Mouse (Mus musculus): ENCODE data around the gene Hspb3. TPM values are rescaled to one million over a fixed set of nuclear protein-coding genes. Genes with fewer than 3 reads are reported as not detected.

Gene Hspb3
- 0.06 TPM in 1 of 2 replicates, not detected in the other for polyA plus RNA-seq (2012; rRNA removed)
- polyA plus RNA-seq (2014; fragmentation: Nextera tagmentation; extraction: Ambion mirVana), result not detected in 2 replicates

DNA sequence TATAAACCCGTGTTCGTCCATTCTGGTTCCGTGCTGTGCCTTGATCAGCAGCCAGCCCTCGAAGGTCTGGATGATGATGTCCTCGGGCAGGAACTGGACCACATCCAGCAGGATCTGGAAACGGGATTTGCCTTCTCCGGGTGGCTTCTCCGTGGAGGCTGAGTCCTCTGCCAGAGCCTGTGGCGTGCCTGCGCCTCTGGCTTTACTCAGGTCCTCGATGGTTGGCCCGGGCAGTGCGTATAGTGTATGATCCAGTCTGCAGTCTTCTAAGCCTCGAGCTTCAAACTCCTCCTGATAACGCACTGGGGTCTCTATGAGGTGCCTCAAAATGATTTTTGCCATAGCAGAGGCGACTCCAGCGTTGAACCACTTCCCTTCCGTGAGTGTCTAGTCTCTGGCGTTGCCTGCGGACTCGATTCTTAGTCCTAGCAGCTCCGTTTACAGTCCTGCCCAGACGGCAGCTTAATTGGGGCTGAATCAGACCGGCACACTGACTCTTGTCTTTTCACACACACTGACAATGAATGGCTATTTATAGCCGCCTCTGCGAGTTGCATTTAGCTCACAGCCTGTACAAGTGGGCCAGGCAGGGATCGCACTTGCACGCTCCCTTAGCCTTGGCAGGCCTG lies at the start of gene Hspb3:
Gene Hspb3 (minus strand): TSS at position 526 of the 629 bp plus-strand sequence.
- 62% methylated on average over 28 of the region's 28 CpGs for WGBS (ENCODE audit: insufficient replicate concordance)
- TF ChIP-seq CTCF (IDR thresholded peaks at IDR 0.05; ENCODE audit: low read depth) (no peak), EP300 (IDR thresholded peaks at IDR 0.05; ENCODE audit: low read depth) (no peak)
- H3K4me2 ChIP-seq (ENCODE audit: low read depth), result no peak within 1 kb of the TSS
- no peak within 1 kb of the TSS for H3K27ac ChIP-seq
- DNase-seq (ENCODE audit: low read depth in 3 of 3, low spot score in 3 of 3) (no peak), ATAC-seq (ENCODE audit: insufficient read depth) (no peak)
- no peak within 1 kb of the TSS for H3K4me3 ChIP-seq (ENCODE audit: insufficient read depth in 1 of 2, low read depth in 2 of 2, low read length in 2 of 2)
- no peaks in the 10 kb centered on the region for H3K36me3 ChIP-seq (replicated peaks; ENCODE audit: control insufficient read depth, insufficient read depth, low read depth)
- H3K27me3 ChIP-seq (ENCODE audit: control insufficient read depth, insufficient read depth, low read length), result no peaks in the 10 kb centered on the region; the same call in 1 of the 2 replicates
- H3K4me1 ChIP-seq (replicated peaks; ENCODE audit: control insufficient read depth in 2 of 2, insufficient read depth in 2 of 2, low read length in 1 of 2), result no peaks in the 10 kb centered on the region
- H3K9me3 ChIP-seq (ENCODE audit: control insufficient read depth, low read length), result no peaks in the 10 kb centered on the region
- no peak within 1 kb of the TSS for H3K9ac ChIP-seq (replicated peaks)

DNA sequence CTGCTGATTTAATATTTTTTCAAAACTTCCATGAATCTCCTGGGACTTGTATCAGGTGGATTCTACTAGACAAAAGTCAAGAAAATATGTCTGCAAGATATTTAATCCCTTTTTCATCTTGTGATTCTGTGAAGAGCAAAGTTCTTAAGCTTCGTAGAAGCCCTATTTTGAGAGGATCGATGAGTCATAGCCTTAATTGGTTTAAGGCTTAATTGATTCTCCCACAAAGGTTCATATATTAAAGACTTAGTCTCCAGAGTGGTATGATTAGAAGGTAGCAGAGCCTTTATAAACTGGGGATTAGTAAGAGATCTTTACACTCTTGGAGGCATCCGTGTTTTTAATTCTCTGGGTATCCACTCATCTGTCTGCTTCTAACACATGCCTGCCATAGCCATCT lies 49.7 kb upstream of the Hspb3 start:
- Histone ChIP-seq H3K4me2 (ENCODE audit: low read depth) (no peak overlapping the region), H3K9ac (replicated peaks) (no peak overlapping the region), H3K36me3 (replicated peaks; ENCODE audit: control insufficient read depth, insufficient read depth, low read depth) (no peaks in the 10 kb centered on the region), H3K27ac (no peak overlapping the region), H3K4me3 (ENCODE audit: insufficient read depth in 1 of 2, low read depth in 2 of 2, low read length in 2 of 2) (no peak overlapping the region), H3K9me3 (ENCODE audit: control insufficient read depth, low read length) (no peaks in the 10 kb centered on the region), H3K27me3 (ENCODE audit: control insufficient read depth, insufficient read depth, low read length) (no peaks in the 10 kb centered on the region), H3K4me1 (replicated peaks; ENCODE audit: control insufficient read depth in 2 of 2, insufficient read depth in 2 of 2, low read length in 1 of 2) (no peaks in the 10 kb centered on the region)
- no peak for ATAC-seq (ENCODE audit: insufficient read depth)
- DNase-seq (ENCODE audit: low read depth in 3 of 3, low spot score in 3 of 3), result no peak
- no peak for TF ChIP-seq EP300 (IDR thresholded peaks at IDR 0.05; ENCODE audit: low read depth)
- no peak for TF ChIP-seq CTCF (IDR thresholded peaks at IDR 0.05; ENCODE audit: low read depth)
- 78% methylated on average over 3 of the region's 3 CpGs for WGBS (ENCODE audit: insufficient replicate concordance)

DNA sequence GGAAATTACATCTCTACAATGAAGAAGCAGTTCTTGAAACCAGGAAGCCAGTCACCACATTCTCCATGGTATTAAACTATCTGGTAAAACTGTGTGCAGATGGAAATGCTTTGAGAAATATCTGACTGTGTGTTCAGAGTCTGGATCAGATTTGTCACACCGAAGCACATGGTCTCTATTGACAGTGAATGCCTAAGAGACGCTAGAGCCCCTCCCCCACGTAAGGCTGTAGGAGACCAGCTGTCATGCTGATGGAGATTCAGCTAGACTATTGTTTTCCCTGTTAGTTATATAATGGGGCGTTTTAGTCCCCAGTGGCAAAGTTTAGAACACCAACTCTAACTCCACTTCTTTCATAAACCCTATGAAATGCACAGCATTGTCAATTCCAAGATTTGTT lies 42.7 kb upstream of the Hspb3 start:
- 31% methylated on average over 4 of the region's 4 CpGs for WGBS (ENCODE audit: insufficient replicate concordance)
- ATAC-seq (ENCODE audit: insufficient read depth) (no peak), DNase-seq (ENCODE audit: low read depth in 3 of 3, low spot score in 3 of 3) (no peak)
- Histone ChIP-seq H3K4me2 (ENCODE audit: low read depth) (no peak overlapping the region), H3K9ac (replicated peaks) (no peak overlapping the region), H3K27me3 (ENCODE audit: control insufficient read depth, insufficient read depth, low read length) (no peaks in the 10 kb centered on the region), H3K4me3 (ENCODE audit: insufficient read depth in 1 of 2, low read depth in 2 of 2, low read length in 2 of 2) (no peak overlapping the region), H3K36me3 (replicated peaks; ENCODE audit: control insufficient read depth, insufficient read depth, low read depth) (no peaks in the 10 kb centered on the region), H3K4me1 (replicated peaks; ENCODE audit: control insufficient read depth in 2 of 2, insufficient read depth in 2 of 2, low read length in 1 of 2) (no peaks in the 10 kb centered on the region), H3K9me3 (ENCODE audit: control insufficient read depth, low read length) (no peaks in the 10 kb centered on the region), H3K27ac (no peak overlapping the region)
- TF ChIP-seq EP300 (IDR thresholded peaks at IDR 0.05; ENCODE audit: low read depth) (no peak), CTCF (IDR thresholded peaks at IDR 0.05; ENCODE audit: low read depth) (no peak)

DNA sequence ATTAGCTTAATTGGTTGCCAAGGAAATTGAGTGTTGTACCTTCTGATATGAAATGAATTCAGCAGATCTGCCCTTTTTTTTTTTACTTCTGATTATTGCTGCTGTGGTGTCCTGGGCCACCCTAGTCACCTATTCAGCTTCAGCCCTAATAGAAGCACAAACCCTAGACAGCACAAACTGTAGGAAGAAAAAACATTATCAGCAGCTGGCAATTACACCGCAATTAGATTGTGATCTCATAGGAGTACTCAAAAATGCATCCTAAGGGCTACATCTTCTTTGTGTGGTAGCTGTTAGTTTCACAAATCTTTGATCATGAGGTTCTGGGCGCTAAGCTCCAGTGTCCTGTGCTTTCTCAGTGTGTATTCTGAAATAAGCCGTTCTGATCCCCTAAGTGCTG lies 37.7 kb upstream of the Hspb3 start:
- Histone ChIP-seq H3K36me3 (replicated peaks; ENCODE audit: control insufficient read depth, insufficient read depth, low read depth) (no peaks in the 10 kb centered on the region), H3K4me3 (ENCODE audit: insufficient read depth in 1 of 2, low read depth in 2 of 2, low read length in 2 of 2) (no peak overlapping the region), H3K4me1 (replicated peaks; ENCODE audit: control insufficient read depth in 2 of 2, insufficient read depth in 2 of 2, low read length in 1 of 2) (peaks cover 0 to 10% of the 10 kb centered on the region in 2 experiments; a peak in 2 of 4 replicates), H3K27me3 (ENCODE audit: control insufficient read depth, insufficient read depth, low read length) (no peaks in the 10 kb centered on the region), H3K9ac (replicated peaks) (no peak overlapping the region), H3K27ac (no peak overlapping the region), H3K9me3 (ENCODE audit: control insufficient read depth, low read length) (no peaks in the 10 kb centered on the region), H3K4me2 (ENCODE audit: low read depth) (no peak overlapping the region)
- TF ChIP-seq EP300 (IDR thresholded peaks at IDR 0.05; ENCODE audit: low read depth) (no peak), CTCF (IDR thresholded peaks at IDR 0.05; ENCODE audit: low read depth) (no peak)
- ATAC-seq (ENCODE audit: insufficient read depth) (no peak), DNase-seq (ENCODE audit: low read depth in 3 of 3, low spot score in 3 of 3) (no peak)
- 78% methylated on average over 3 of the region's 3 CpGs for WGBS (ENCODE audit: insufficient replicate concordance)

DNA sequence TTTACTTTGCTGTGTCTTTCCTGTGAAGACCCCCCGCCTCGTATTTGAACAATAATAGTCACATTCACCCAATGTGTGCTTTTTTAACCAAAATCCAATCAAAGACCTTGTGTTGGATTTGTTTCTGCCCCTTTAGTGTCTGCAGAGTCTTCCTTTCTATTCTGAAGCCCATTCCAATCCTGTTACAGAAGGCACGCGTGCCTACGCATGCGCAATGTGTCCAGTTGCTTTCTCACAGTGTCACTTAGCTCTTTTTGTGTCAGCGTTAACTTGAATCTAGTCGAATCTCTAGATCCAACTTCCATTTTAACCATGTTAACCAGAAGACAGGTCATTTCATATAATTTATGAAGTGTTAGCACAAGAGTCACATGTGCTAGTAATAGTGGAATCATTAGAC lies 36.5 kb upstream of the Hspb3 start:
- H3K4me3 ChIP-seq (ENCODE audit: insufficient read depth in 1 of 2, low read depth in 2 of 2, low read length in 2 of 2), result no peak overlapping the region
- no peaks in the 10 kb centered on the region for H3K36me3 ChIP-seq (replicated peaks; ENCODE audit: control insufficient read depth, insufficient read depth, low read depth)
- no peak for TF ChIP-seq EP300 (IDR thresholded peaks at IDR 0.05; ENCODE audit: low read depth)
- peak overlapping the region; percentile 33 for H3K4me2 ChIP-seq (ENCODE audit: low read depth)
- DNase-seq (ENCODE audit: low read depth in 3 of 3, low spot score in 3 of 3) (no peak), ATAC-seq (ENCODE audit: insufficient read depth) (no peak)
- H3K9ac ChIP-seq (replicated peaks), result no peak overlapping the region
- no peaks in the 10 kb centered on the region for H3K27me3 ChIP-seq (ENCODE audit: control insufficient read depth, insufficient read depth, low read length)
- H3K4me1 ChIP-seq (replicated peaks; ENCODE audit: control insufficient read depth in 2 of 2, insufficient read depth in 2 of 2, low read length in 1 of 2), result peaks cover 0 to 10% of the 10 kb centered on the region in 2 experiments; a peak in 2 of 4 replicates
- WGBS (ENCODE audit: insufficient replicate concordance), result 83% methylated on average over 8 of the region's 8 CpGs
- H3K27ac ChIP-seq, result no peak overlapping the region
- no peaks in the 10 kb centered on the region for H3K9me3 ChIP-seq (ENCODE audit: control insufficient read depth, low read length)

Data from liver, embryonic 14.5 days (tissue).